ENCODE assay signal across 21 mouse cellular contexts in the genomic region with DNA sequence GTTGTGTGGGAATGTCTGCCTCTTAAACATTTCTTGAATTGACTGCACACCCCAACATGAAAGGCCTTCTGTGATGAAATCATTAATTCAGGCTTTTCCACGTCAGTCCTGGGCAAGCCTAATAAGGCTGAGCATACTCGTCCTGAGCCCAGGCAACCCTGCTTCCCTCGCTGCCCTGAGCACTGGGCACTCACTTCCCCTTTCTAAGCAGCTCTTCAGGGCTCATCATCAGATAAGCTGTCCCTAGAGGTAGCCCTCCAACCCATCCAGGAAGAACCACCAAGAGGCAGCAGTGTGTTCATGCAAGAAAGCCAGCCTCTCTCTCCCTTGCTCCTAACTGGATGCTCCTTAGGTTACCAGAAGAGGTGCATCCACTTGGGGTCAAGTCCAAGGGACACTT. TPM values are rescaled to one million over a fixed set of nuclear protein-coding genes. Genes with fewer than 3 reads are reported as not detected.
DNase-seq lines count a peak whose midpoint lies in the region; ATAC-seq and TF ChIP-seq lines count a peak whose summit lies in the region.
"Had no signal": no experiment of that assay in that cellular context is flagged by ENCODE, and none has a peak within 500 bp of the region (broad histone marks: within the 10 kb centered on the region; RNA-seq: fewer than 3 reads in every experiment).

No protein-coding gene starts in this region.

- no peak overlapping the region for H3K4me2 ChIP-seq in hindbrain, postnatal 0 days (ENCODE audit: low read depth, low read length)
- H3K4me2 ChIP-seq: embryonic facial prominence, embryonic 15.5 days; hindbrain, embryonic 13.5 days; intestine, embryonic 15.5 days had no signal

- H3K9ac ChIP-seq in hindbrain, postnatal 0 days (replicated peaks; ENCODE audit: low read length), result no peak overlapping the region
- H3K9ac ChIP-seq: embryonic facial prominence, embryonic 15.5 days; hindbrain, embryonic 13.5 days; intestine, embryonic 15.5 days had no signal

- H3K4me3 ChIP-seq in hindbrain, postnatal 0 days (ENCODE audit: low read length), result no peak overlapping the region
- H3K4me3 ChIP-seq in hindbrain, embryonic 10.5 days, result no peak overlapping the region
- H3K4me3 ChIP-seq in G1E (ENCODE audit: low read depth, low read length), result no peak overlapping the region
- H3K4me3 ChIP-seq: embryonic facial prominence, embryonic 15.5 days; erythroblast, embryonic 14.5 days; forebrain, embryonic 10.5 days; heart, embryonic 10.5 days; hindbrain, embryonic 13.5 days; intestine, embryonic 15.5 days had no signal

- H3K27ac ChIP-seq in hindbrain, postnatal 0 days, result no peak overlapping the region
- no peak overlapping the region for H3K27ac ChIP-seq in hindbrain, embryonic 10.5 days
- H3K27ac ChIP-seq: embryonic facial prominence, embryonic 15.5 days; forebrain, embryonic 10.5 days; heart, embryonic 10.5 days; hindbrain, embryonic 13.5 days; intestine, embryonic 15.5 days had no signal

- H3K36me3 ChIP-seq in hindbrain, postnatal 0 days (ENCODE audit: insufficient read depth, low read length), result peaks cover 35% of the 10 kb centered on the region
- H3K36me3 ChIP-seq in hindbrain, embryonic 10.5 days, result peaks cover 84% of the 10 kb centered on the region
- peaks cover 30% of the 10 kb centered on the region for H3K36me3 ChIP-seq in G1E (replicated peaks)

- no peak for DNase-seq in hindbrain, postnatal 0 days (ENCODE audit: low spot score)
- DNase-seq in hindbrain, embryonic 10.5 days (ENCODE audit: low spot score), result no peak
- no peak for DNase-seq in G1E (ENCODE audit: low spot score)
- DNase-seq in cerebellum, adult 18-20 months, result no peak
- DNase-seq: adrenal gland, postnatal 14 days; cerebellum, adult 11-12 months; cerebellum, postnatal 36 days; embryo, embryonic 11 days; gastrocnemius, postnatal 25 days; heart, adult 11 months; heart, postnatal 10 days; heart, postnatal 4 days had no signal

- no peak for TF ChIP-seq CTCF in hindbrain, postnatal 0 days (IDR thresholded peaks at IDR 0.05; ENCODE audit: low read depth)
- TF ChIP-seq CTCF in G1E (IDR thresholded peaks at IDR 0.05; ENCODE audit: low read depth, low read length), result no peak

- H3K9me3 ChIP-seq in hindbrain, postnatal 0 days (ENCODE audit: low read length), result no peaks in the 10 kb centered on the region
- no peaks in the 10 kb centered on the region for H3K9me3 ChIP-seq in hindbrain, embryonic 10.5 days
- H3K9me3 ChIP-seq in G1E (replicated peaks), result no peaks in the 10 kb centered on the region
- H3K9me3 ChIP-seq: embryonic facial prominence, embryonic 15.5 days; forebrain, embryonic 10.5 days; heart, embryonic 10.5 days; hindbrain, embryonic 13.5 days; intestine, embryonic 15.5 days had no signal

- 78% methylated on average over 3 of the region's 3 CpGs for WGBS in hindbrain, postnatal 0 days
- WGBS in hindbrain, embryonic 10.5 days, result 85% methylated on average over 3 of the region's 3 CpGs

- no peaks in the 10 kb centered on the region for H3K27me3 ChIP-seq in hindbrain, postnatal 0 days (ENCODE audit: insufficient read depth, low read length)
- H3K27me3 ChIP-seq in hindbrain, embryonic 10.5 days (ENCODE audit: insufficient read depth, poor library complexity, severe bottlenecking), result no peaks in the 10 kb centered on the region
- H3K27me3 ChIP-seq in G1E (ENCODE audit: insufficient read depth, low read length), result peaks cover 9% of the 10 kb centered on the region; the same call in 1 of the 2 replicates
- H3K27me3 ChIP-seq: embryonic facial prominence, embryonic 15.5 days; hindbrain, embryonic 13.5 days; intestine, embryonic 15.5 days had no signal

- H3K4me1 ChIP-seq in hindbrain, postnatal 0 days (ENCODE audit: insufficient read depth, low read length), result no peaks in the 10 kb centered on the region
- peaks cover 17% of the 10 kb centered on the region for H3K4me1 ChIP-seq in hindbrain, embryonic 10.5 days (replicated peaks)
- peaks cover 3% of the 10 kb centered on the region; the same call in 1 of the 2 replicates for H3K4me1 ChIP-seq in G1E (ENCODE audit: insufficient read depth, low read depth, low read length)
- H3K4me1 ChIP-seq: embryonic facial prominence, embryonic 15.5 days; intestine, embryonic 15.5 days had no signal

- peak; percentile 21; the same call in 1 of the 2 replicates for ATAC-seq in hindbrain, postnatal 0 days
- peak; percentile 70 for ATAC-seq in G1E (ENCODE audit: extremely low read depth, insufficient number of reproducible peaks, low FRiP score, poor library complexity, severe bottlenecking)
- ATAC-seq in granulocyte monocyte progenitor cell, adult 5-6 weeks (replicated peaks; ENCODE audit: poor library complexity, severe bottlenecking), result peak; percentile 93
- ATAC-seq in activated CD4-positive, CD25-positive, alpha-beta regulatory T cell, adult 4 months, result no peak
- ATAC-seq: forebrain, embryonic 14.5 days; intestine, embryonic 15.5 days had no signal

RNA-seq across cellular contexts. Expression of a gene that starts 27.9 kb away (rescaled TPM):
- total RNA-seq in hindbrain, postnatal 0 days (2014; rRNA removed), result 45.6 and 51.2 TPM in 2 replicates
- polyA plus RNA-seq in hindbrain, postnatal 0 days (2015; fragmentation: Nextera tagmentation; extraction: Ambion mirVana), result 8.3 and 8.6 TPM in 2 replicates
- polyA plus RNA-seq in hindbrain, embryonic 10.5 days (2016; fragmentation: Nextera tagmentation; extraction: Ambion mirVana), result 5.4 and 5.6 TPM in 2 replicates
- total RNA-seq in G1E (2014; fragmentation: Nextera tagmentation), result 27.1 and 33.9 TPM in 2 replicates
- 25.4 and 26.8 TPM in 2 replicates for total RNA-seq in G1E (2017)
- polyA plus RNA-seq in G1E (2012), result 21.1 and 24.2 TPM in 2 replicates
- total RNA-seq in granulocyte monocyte progenitor cell, adult 5-6 weeks (2014; fragmentation: Nextera tagmentation), result 28.9 and 38.8 TPM in 2 replicates
- 14.9 and 15.4 TPM in 2 replicates for total RNA-seq in granulocyte monocyte progenitor cell, adult 5-6 weeks (2017)
- 1 to 10 TPM; 3.1 to 3.2 TPM for polyA plus RNA-seq in activated CD4-positive, CD25-positive, alpha-beta regulatory T cell, adult 4 months (2017; shearing (Covaris generic))
